Comparison of ENCODE assay signal across 16 mouse cellular contexts in genomic region chr8:78806006-78806405, GRCm38 (mm10). TPM values are rescaled to one million over a fixed set of nuclear protein-coding genes. Genes with fewer than 3 reads are reported as not detected.
DNase-seq lines count a peak whose midpoint lies in the region; ATAC-seq lines count a peak whose summit lies in the region.
"Had no signal": no experiment of that assay in that cellular context is flagged by ENCODE, and none has a peak within 500 bp of the region (broad histone marks: within the 10 kb centered on the region; RNA-seq: fewer than 3 reads in every experiment).

No protein-coding gene starts in this region.

- peaks cover 63% of the 10 kb centered on the region for H3K36me3 ChIP-seq in forebrain, embryonic 14.5 days (ENCODE audit: control insufficient read depth, insufficient read depth, low read length)
- H3K36me3 ChIP-seq in forebrain, embryonic 13.5 days (ENCODE audit: poor library complexity, severe bottlenecking): peaks cover 70% of the 10 kb centered on the region
- peaks cover 16% of the 10 kb centered on the region for H3K36me3 ChIP-seq in heart, embryonic 11.5 days (ENCODE audit: control insufficient read depth, insufficient read depth, low read length)
- H3K36me3 ChIP-seq in limb, embryonic 10.5 days: peaks cover 96% of the 10 kb centered on the region

- H3K4me1 ChIP-seq in forebrain, embryonic 14.5 days (ENCODE audit: control insufficient read depth, insufficient read depth, low read length): peaks cover 10% of the 10 kb centered on the region
- H3K4me1 ChIP-seq in forebrain, embryonic 13.5 days: peaks cover 17% of the 10 kb centered on the region
- no peaks in the 10 kb centered on the region for H3K4me1 ChIP-seq in heart, embryonic 11.5 days (ENCODE audit: control insufficient read depth, insufficient read depth, low read length)
- H3K4me1 ChIP-seq in limb, embryonic 10.5 days: no peaks in the 10 kb centered on the region
- H3K4me1 ChIP-seq: embryonic facial prominence, embryonic 13.5 days; heart, embryonic 13.5 days; hindbrain, embryonic 15.5 days had no signal

- no peak overlapping the region for H3K4me3 ChIP-seq in forebrain, embryonic 14.5 days (ENCODE audit: low read depth, low read length)
- H3K4me3 ChIP-seq in forebrain, embryonic 13.5 days: no peak overlapping the region
- no peak overlapping the region for H3K4me3 ChIP-seq in heart, embryonic 11.5 days (ENCODE audit: low read depth, low read length)
- H3K4me3 ChIP-seq in limb, embryonic 10.5 days: no peak overlapping the region
- H3K4me3 ChIP-seq: embryonic facial prominence, embryonic 13.5 days; heart, embryonic 13.5 days; hindbrain, embryonic 15.5 days had no signal

- no peaks in the 10 kb centered on the region for H3K9me3 ChIP-seq in forebrain, embryonic 14.5 days (replicated peaks; ENCODE audit: control insufficient read depth, low read length)
- H3K9me3 ChIP-seq in forebrain, embryonic 13.5 days (replicated peaks): no peaks in the 10 kb centered on the region
- H3K9me3 ChIP-seq in heart, embryonic 11.5 days (replicated peaks; ENCODE audit: control insufficient read depth, low read length): no peaks in the 10 kb centered on the region
- no peaks in the 10 kb centered on the region for H3K9me3 ChIP-seq in limb, embryonic 10.5 days (replicated peaks)
- H3K9me3 ChIP-seq: embryonic facial prominence, embryonic 13.5 days; heart, embryonic 13.5 days; hindbrain, embryonic 15.5 days had no signal

- no peak overlapping the region for H3K4me2 ChIP-seq in forebrain, embryonic 14.5 days (ENCODE audit: low read length)
- no peak overlapping the region for H3K4me2 ChIP-seq in forebrain, embryonic 13.5 days
- no peak overlapping the region for H3K4me2 ChIP-seq in heart, embryonic 11.5 days
- H3K4me2 ChIP-seq: embryonic facial prominence, embryonic 13.5 days; heart, embryonic 13.5 days; hindbrain, embryonic 15.5 days had no signal

- no peak overlapping the region for H3K27ac ChIP-seq in forebrain, embryonic 14.5 days (ENCODE audit: low read depth, low read length)
- no peak overlapping the region for H3K27ac ChIP-seq in forebrain, embryonic 13.5 days
- no peak overlapping the region for H3K27ac ChIP-seq in heart, embryonic 11.5 days (ENCODE audit: low read depth, low read length)
- no peak overlapping the region for H3K27ac ChIP-seq in limb, embryonic 10.5 days
- H3K27ac ChIP-seq: embryonic facial prominence, embryonic 13.5 days; heart, embryonic 13.5 days; hindbrain, embryonic 15.5 days had no signal

- ATAC-seq in forebrain, embryonic 14.5 days: no peak
- no peak for ATAC-seq in forebrain, embryonic 13.5 days
- no peak for ATAC-seq in heart, embryonic 11.5 days (replicated peaks; ENCODE audit: insufficient number of reproducible peaks, low FRiP score, low TSS enrichment)

- H3K27me3 ChIP-seq in forebrain, embryonic 14.5 days (replicated peaks; ENCODE audit: control insufficient read depth, insufficient read depth, low read length): no peaks in the 10 kb centered on the region
- H3K27me3 ChIP-seq in forebrain, embryonic 13.5 days: no peaks in the 10 kb centered on the region
- no peaks in the 10 kb centered on the region for H3K27me3 ChIP-seq in heart, embryonic 11.5 days (ENCODE audit: control insufficient read depth, insufficient read depth, low read length)
- H3K27me3 ChIP-seq in limb, embryonic 10.5 days (ENCODE audit: low read depth, poor library complexity, severe bottlenecking): no peaks in the 10 kb centered on the region
- H3K27me3 ChIP-seq: embryonic facial prominence, embryonic 13.5 days; heart, embryonic 13.5 days; hindbrain, embryonic 15.5 days had no signal

- WGBS in forebrain, embryonic 14.5 days: 89% methylated on average over 5 of the region's 5 CpGs
- WGBS in forebrain, embryonic 13.5 days: 92% methylated on average over 5 of the region's 5 CpGs
- WGBS in heart, embryonic 11.5 days (ENCODE audit: insufficient replicate concordance): 92% methylated on average over 5 of the region's 5 CpGs
- 94% methylated on average over 5 of the region's 5 CpGs for WGBS in limb, embryonic 10.5 days

- no peak overlapping the region for H3K9ac ChIP-seq in forebrain, embryonic 14.5 days (ENCODE audit: low read length)
- H3K9ac ChIP-seq in forebrain, embryonic 13.5 days: no peak overlapping the region
- no peak overlapping the region for H3K9ac ChIP-seq in heart, embryonic 11.5 days (ENCODE audit: low read depth, low read length)
- H3K9ac ChIP-seq: embryonic facial prominence, embryonic 13.5 days; heart, embryonic 13.5 days; hindbrain, embryonic 15.5 days had no signal

- DNase-seq in forebrain, embryonic 14.5 days (ENCODE audit: low spot score): peak; percentile 32
- peak; percentile 51 for DNase-seq in heart, adult 11 months
- peak; percentile 13 to 25 for DNase-seq in layer of hippocampus, postnatal 14 days (ENCODE audit: low spot score in 2 of 2)
- no peak for DNase-seq in layer of hippocampus, adult 9-10 months (ENCODE audit: low spot score)
- DNase-seq in limb, embryonic 10.5 days (ENCODE audit: low spot score): peak; percentile 17
- DNase-seq: adrenal gland, postnatal 10 days; cerebellum, adult 11-12 months; cerebellum, adult 9-10 months; cerebellum, postnatal 25 days; gastrocnemius, postnatal 14 days; heart, postnatal 36 days had no signal

RNA-seq across cellular contexts. Expression of gene Lsm6, which starts 14.9 kb away (rescaled TPM):
- 167 and 199 TPM in 2 replicates for polyA plus RNA-seq in forebrain, embryonic 14.5 days (2014; fragmentation: Nextera tagmentation; extraction: Ambion mirVana)
- 236 and 244 TPM in 2 replicates for polyA plus RNA-seq in forebrain, embryonic 13.5 days (2015; fragmentation: Nextera tagmentation; extraction: Ambion mirVana)
- 186 and 187 TPM in 2 replicates for polyA plus RNA-seq in heart, embryonic 11.5 days (2014; fragmentation: Nextera tagmentation; extraction: Ambion mirVana)
- 10 to 100 TPM; 50.8 to 53.0 TPM for total RNA-seq in layer of hippocampus, postnatal 14 days (2021)
- polyA plus RNA-seq in limb, embryonic 10.5 days (2016; fragmentation: Nextera tagmentation; extraction: Ambion mirVana): 303 and 307 TPM in 2 replicates
